11 mouse cellular contexts compared by ENCODE assay signal in genomic region chrX:73484076-73484475, GRCm38 (mm10). TPM values are rescaled to one million over a fixed set of nuclear protein-coding genes. Genes with fewer than 3 reads are reported as not detected.
DNase-seq lines count a peak whose midpoint lies in the region; ATAC-seq and TF ChIP-seq lines count a peak whose summit lies in the region.
"Had no signal": no experiment of that assay in that cellular context is flagged by ENCODE, and none has a peak within 500 bp of the region (broad histone marks: within the 10 kb centered on the region; RNA-seq: fewer than 3 reads in every experiment).

No protein-coding gene starts in this region.

- TF ChIP-seq POLR2A in small intestine, adult 2 months (IDR thresholded peaks at IDR 0.05; ENCODE audit: low read depth, low read length) = no peak

- DNase-seq in kidney, postnatal 0 days (ENCODE audit: low spot score) = no peak
- DNase-seq in kidney, adult 11 months = no peak
- DNase-seq in kidney, postnatal 4 days = peak; percentile 33 to 40
- no peak for DNase-seq in spleen, postnatal 4 days (ENCODE audit: low spot score in 2 of 2)
- no peak for DNase-seq in spleen, adult 18-20 months
- DNase-seq: cerebellum, adult 18-20 months; right cerebral cortex, postnatal 14 days had no signal

- H3K4me1 ChIP-seq in kidney, postnatal 0 days (replicated peaks; ENCODE audit: insufficient read depth, low read length) = 0 out of 2 replicates have a peak, but pooled peaks cover 2% of the 10 kb centered on the region
- no peaks in the 10 kb centered on the region; the same call in none of the 2 replicates for H3K4me1 ChIP-seq in heart, embryonic 15.5 days (replicated peaks)
- no peaks in the 10 kb centered on the region for H3K4me1 ChIP-seq in small intestine, adult 2 months (ENCODE audit: control insufficient read depth, insufficient read depth, insufficient read length, low read length)

- no peaks in the 10 kb centered on the region for H3K36me3 ChIP-seq in kidney, postnatal 0 days (ENCODE audit: insufficient read depth, low read length)
- H3K36me3 ChIP-seq in heart, embryonic 15.5 days = no peaks in the 10 kb centered on the region
- H3K36me3 ChIP-seq in small intestine, adult 2 months (ENCODE audit: control insufficient read depth, insufficient read depth, low read length) = no peaks in the 10 kb centered on the region

- peak overlapping the region; percentile 50 for H3K4me2 ChIP-seq in kidney, postnatal 0 days (ENCODE audit: low read length)
- peak overlapping the region; percentile 52 for H3K4me2 ChIP-seq in heart, embryonic 15.5 days

- 39% methylated on average over 1 of the region's 1 CpGs for WGBS in kidney, postnatal 0 days
- 53% methylated on average over 1 of the region's 1 CpGs for WGBS in heart, embryonic 15.5 days
- 92% methylated on average over 1 of the region's 1 CpGs for WGBS in small intestine, adult 2 months

- TF ChIP-seq CTCF in kidney, postnatal 0 days (IDR thresholded peaks at IDR 0.05; ENCODE audit: low read depth) = no peak
- TF ChIP-seq CTCF in small intestine, adult 2 months (IDR thresholded peaks at IDR 0.05; ENCODE audit: extremely low read depth, insufficient read length, insufficient replicate concordance, low read depth, low read length) = no peak

- no peak overlapping the region for H3K27ac ChIP-seq in kidney, postnatal 0 days
- peak overlapping the region; percentile 66 for H3K27ac ChIP-seq in heart, embryonic 15.5 days
- H3K27ac ChIP-seq in small intestine, adult 2 months (ENCODE audit: insufficient read depth, low read depth, low read length) = peak overlapping the region; percentile 29
- H3K27ac ChIP-seq: macrophage had no signal

- H3K4me3 ChIP-seq in kidney, postnatal 0 days (replicated peaks; ENCODE audit: low read depth, low read length) = peak overlapping the region; percentile 31
- peak overlapping the region; percentile 44 for H3K4me3 ChIP-seq in heart, embryonic 15.5 days
- H3K4me3 ChIP-seq in small intestine, adult 2 months (ENCODE audit: low read depth, low read length) = peak overlapping the region; percentile 50

- H3K9me3 ChIP-seq in kidney, postnatal 0 days (replicated peaks; ENCODE audit: low read length) = no peaks in the 10 kb centered on the region
- no peaks in the 10 kb centered on the region for H3K9me3 ChIP-seq in heart, embryonic 15.5 days (replicated peaks)

- 0 out of 2 replicates have a peak overlapping the region, but pooled peaks have one; percentile 40 for H3K9ac ChIP-seq in kidney, postnatal 0 days (ENCODE audit: low read depth, low read length)
- peak overlapping the region; percentile 43 for H3K9ac ChIP-seq in heart, embryonic 15.5 days

- H3K27me3 ChIP-seq in kidney, postnatal 0 days (ENCODE audit: insufficient read depth, low read length) = no peaks in the 10 kb centered on the region
- H3K27me3 ChIP-seq in heart, embryonic 15.5 days = peaks cover 11% of the 10 kb centered on the region; the same call in 1 of the 2 replicates
- no peaks in the 10 kb centered on the region for H3K27me3 ChIP-seq in small intestine, adult 2 months (ENCODE audit: control insufficient read depth, insufficient read depth, low read length)
- H3K27me3 ChIP-seq: Patski had no signal

- ATAC-seq in kidney, postnatal 0 days (replicated peaks; ENCODE audit: low FRiP score, low read depth) = no peak
- ATAC-seq in heart, embryonic 15.5 days (replicated peaks; ENCODE audit: insufficient number of reproducible peaks, insufficient read depth, low FRiP score, low read depth) = no peak
- ATAC-seq: Patski had no signal

RNA-seq across cellular contexts. Expression of gene Bgn, which starts 0.7 kb away (rescaled TPM):
- 90.4 and 93.4 TPM in 2 replicates for polyA plus RNA-seq in kidney, postnatal 0 days (2015; fragmentation: Nextera tagmentation; extraction: Ambion mirVana)
- polyA plus RNA-seq in heart, embryonic 15.5 days (2015; fragmentation: Nextera tagmentation; extraction: Ambion mirVana) = 110 and 151 TPM in 2 replicates
- polyA plus RNA-seq in small intestine, adult 2 months (2012; rRNA removed) = 121 and 168 TPM in 2 replicates

RNA-seq across cellular contexts. Expression of gene Atp2b3, which starts 18.8 kb away (rescaled TPM):
- polyA plus RNA-seq in kidney, postnatal 0 days (2015; fragmentation: Nextera tagmentation; extraction: Ambion mirVana) = 0.11 and 0.22 TPM in 2 replicates
- polyA plus RNA-seq in heart, embryonic 15.5 days (2015; fragmentation: Nextera tagmentation; extraction: Ambion mirVana) = 0.18 and 0.25 TPM in 2 replicates
- 0.06 and 0.20 TPM in 2 replicates for polyA plus RNA-seq in small intestine, adult 2 months (2012; rRNA removed)

RNA-seq across cellular contexts. Expression of gene Haus7, which starts 25.2 kb away (rescaled TPM):
- polyA plus RNA-seq in kidney, postnatal 0 days (2015; fragmentation: Nextera tagmentation; extraction: Ambion mirVana) = 40.3 and 49.3 TPM in 2 replicates
- polyA plus RNA-seq in heart, embryonic 15.5 days (2015; fragmentation: Nextera tagmentation; extraction: Ambion mirVana) = 40.3 and 41.3 TPM in 2 replicates
- 5.1 and 9.3 TPM in 2 replicates for polyA plus RNA-seq in small intestine, adult 2 months (2012; rRNA removed)

RNA-seq across cellular contexts. Expression of gene Trex2, which starts 48.9 kb away (rescaled TPM):
- polyA plus RNA-seq in kidney, postnatal 0 days (2015; fragmentation: Nextera tagmentation; extraction: Ambion mirVana) = 0.12 and 0.18 TPM in 2 replicates
- polyA plus RNA-seq in heart, embryonic 15.5 days (2015; fragmentation: Nextera tagmentation; extraction: Ambion mirVana) = not detected in 2 replicates
- polyA plus RNA-seq in small intestine, adult 2 months (2012; rRNA removed) = 2.4 and 5.4 TPM in 2 replicates
- polyA plus RNA-seq: macrophage, Patski had no signal

Comparison
In these comparisons a context has a peak if more than half of its experiments do, and no peak if none do; other contexts are left out.
1. DNase-seq: peak in kidney, postnatal 4 days (2 of 2); none in kidney, postnatal 0 days (single experiment), kidney, adult 11 months (single experiment), spleen, postnatal 4 days (0 of 2) and spleen, adult 18-20 months (0 of 2).
2. Peak in every context shown above with its lines, with median percentiles within 50 percentile points of each other: H3K4me3 ChIP-seq.